Mouse (Mus musculus): ENCODE results near the gene Wbp2.

Wbp2 gene

GRCm38 (mm10) chr11:116030088-116030897 lies 56.5 kb downstream of the Wbp2 start, which contains the start of gene Unk:
TSS of gene Unk (plus strand) at chr11:116030322.
- peak; percentile 98 for DNase-seq (ENCODE audit: low spot score)

DNA sequence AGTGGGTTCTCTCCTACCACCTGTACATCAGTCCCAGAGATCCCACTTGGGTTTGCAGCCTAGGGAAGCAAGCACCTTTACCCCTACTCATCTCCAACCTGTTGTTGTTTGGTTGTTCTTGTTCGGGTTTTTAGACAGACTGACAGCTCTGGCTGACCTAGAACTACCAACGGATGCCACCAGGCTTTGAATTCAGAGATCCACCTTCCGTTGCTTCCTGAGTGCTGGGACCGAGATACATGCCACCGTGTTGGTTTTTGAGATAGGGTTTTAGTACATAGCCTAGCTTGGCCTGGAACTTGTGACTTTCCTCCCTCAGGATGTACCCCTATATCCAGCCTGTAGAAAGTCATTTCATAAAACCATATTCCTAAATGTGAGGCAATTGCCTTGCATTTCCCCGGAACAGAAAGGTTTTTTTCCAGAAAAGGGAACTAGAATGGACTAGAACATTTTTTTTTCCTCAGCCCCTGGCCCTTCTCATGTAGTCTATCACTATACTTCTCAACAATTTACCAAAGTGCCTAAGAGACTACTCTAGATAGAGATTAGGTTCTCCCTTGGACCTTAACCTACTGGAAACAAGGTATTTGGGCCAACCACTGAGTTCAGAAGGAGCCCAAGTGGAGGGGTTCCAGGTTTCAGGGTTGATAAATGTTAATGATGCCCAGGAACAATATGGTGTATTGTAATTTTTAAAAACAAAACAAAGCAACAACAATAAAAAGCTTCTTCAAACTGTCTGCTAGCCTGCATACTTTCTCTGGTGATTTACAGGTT lies 57.5 kb downstream of the Wbp2 start:
- DNase-seq (ENCODE audit: low spot score), result no peak

Measured in left cerebral cortex, adult 11 months (tissue).